ENCODE assay signal across 14 mouse cellular contexts in the genomic region with DNA sequence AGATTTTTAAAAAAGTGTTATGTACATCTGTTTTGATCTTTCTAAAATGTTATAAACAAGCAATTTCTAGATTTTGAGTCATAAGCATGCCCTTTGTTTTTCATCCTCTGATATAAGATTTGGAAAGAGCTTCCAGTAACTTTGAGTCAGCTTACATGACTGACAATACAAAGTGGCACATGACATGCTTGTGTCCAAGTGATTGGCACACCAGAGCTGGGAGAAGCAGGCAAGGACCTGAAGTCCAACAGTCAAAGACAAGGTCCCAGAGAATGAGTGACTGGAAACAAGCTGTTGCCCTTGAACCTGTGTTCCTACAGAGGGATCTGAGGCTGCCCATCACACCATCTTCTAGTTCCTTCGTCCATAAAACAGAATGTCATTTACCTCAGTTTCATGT.
A peak's percentile ranks its signal among the peaks of the same experiment; 100 is the strongest.
DNase-seq lines count a peak whose midpoint lies in the region; ATAC-seq and TF ChIP-seq lines count a peak whose summit lies in the region.
"Had no signal": no experiment of that assay in that cellular context is flagged by ENCODE, and none has a peak within 500 bp of the region (broad histone marks: within the 10 kb centered on the region; RNA-seq: fewer than 3 reads in every experiment).

No protein-coding gene starts in this region.

- H3K27me3 ChIP-seq in heart, embryonic 10.5 days (ENCODE audit: insufficient read depth, poor library complexity, severe bottlenecking) = no peaks in the 10 kb centered on the region
- no peaks in the 10 kb centered on the region for H3K27me3 ChIP-seq in lung, postnatal 0 days (replicated peaks; ENCODE audit: insufficient read depth, low read length)
- H3K27me3 ChIP-seq in limb, embryonic 10.5 days (ENCODE audit: low read depth, poor library complexity, severe bottlenecking) = no peaks in the 10 kb centered on the region
- H3K27me3 ChIP-seq: embryonic facial prominence, embryonic 15.5 days; forebrain, embryonic 13.5 days; lung, embryonic 15.5 days had no signal

- H3K4me1 ChIP-seq in heart, embryonic 10.5 days = no peaks in the 10 kb centered on the region
- no peaks in the 10 kb centered on the region for H3K4me1 ChIP-seq in lung, postnatal 0 days (ENCODE audit: insufficient read depth, low read depth, low read length)
- H3K4me1 ChIP-seq in limb, embryonic 10.5 days = peaks cover 4% of the 10 kb centered on the region; the same call in 1 of the 2 replicates
- H3K4me1 ChIP-seq: embryonic facial prominence, embryonic 15.5 days; forebrain, embryonic 13.5 days; midbrain, embryonic 10.5 days had no signal

- H3K4me3 ChIP-seq in heart, embryonic 10.5 days = no peak overlapping the region
- no peak overlapping the region for H3K4me3 ChIP-seq in lung, postnatal 0 days (ENCODE audit: low read depth, low read length)
- H3K4me3 ChIP-seq in limb, embryonic 10.5 days = no peak overlapping the region
- H3K4me3 ChIP-seq: embryonic facial prominence, embryonic 15.5 days; forebrain, embryonic 13.5 days; lung, embryonic 15.5 days; midbrain, embryonic 10.5 days had no signal

- H3K27ac ChIP-seq in heart, embryonic 10.5 days = 0 out of 2 replicates have a peak overlapping the region, but pooled peaks have one; percentile 44
- no peak overlapping the region for H3K27ac ChIP-seq in lung, postnatal 0 days (ENCODE audit: low read length)
- peak overlapping the region; percentile 9; the same call in 1 of the 2 replicates for H3K27ac ChIP-seq in limb, embryonic 10.5 days
- H3K27ac ChIP-seq: embryonic facial prominence, embryonic 15.5 days; forebrain, embryonic 13.5 days; hindbrain, postnatal 0 days; lung, embryonic 15.5 days; midbrain, embryonic 10.5 days had no signal

- intact Hi-C loops in left cerebral cortex, postnatal 25 days (cut with DNase I) = loop anchor here (2.0 to 5.0 kb wide), 2 partner anchors 225 to 237 kb away; no protein-coding TSS in a partner anchor

- no peak; the same call in 1 of the 2 replicates for ATAC-seq in lung, postnatal 0 days

- H3K9me3 ChIP-seq in heart, embryonic 10.5 days = no peaks in the 10 kb centered on the region
- no peaks in the 10 kb centered on the region for H3K9me3 ChIP-seq in lung, postnatal 0 days (ENCODE audit: low read length)
- no peaks in the 10 kb centered on the region for H3K9me3 ChIP-seq in limb, embryonic 10.5 days (replicated peaks)
- H3K9me3 ChIP-seq: embryonic facial prominence, embryonic 15.5 days; forebrain, embryonic 13.5 days; lung, embryonic 15.5 days; midbrain, embryonic 10.5 days had no signal

- no peak overlapping the region for H3K9ac ChIP-seq in lung, postnatal 0 days (replicated peaks; ENCODE audit: low read depth)
- H3K9ac ChIP-seq: embryonic facial prominence, embryonic 15.5 days; forebrain, embryonic 13.5 days; lung, embryonic 15.5 days had no signal

- DNase-seq in heart, embryonic 10.5 days (ENCODE audit: low spot score) = no peak
- no peak for DNase-seq in heart, adult 9 months (ENCODE audit: low spot score in 2 of 2)
- DNase-seq in lung, postnatal 0 days (ENCODE audit: low spot score) = peak; percentile 43
- no peak for DNase-seq in lung, postnatal 25 days (ENCODE audit: low spot score)
- DNase-seq in kidney, adult 8-10 months = peak; percentile 16 to 23
- no peak for DNase-seq in limb, embryonic 10.5 days (ENCODE audit: low spot score)
- no peak for DNase-seq in left cerebral cortex, postnatal 25 days (ENCODE audit: low spot score in 2 of 2)
- no peak for DNase-seq in right cerebral cortex, postnatal 14 days
- DNase-seq: thymus, postnatal 14 days had no signal

- 89% methylated on average over 1 of the region's 1 CpGs for WGBS in heart, embryonic 10.5 days
- 79% methylated on average over 1 of the region's 1 CpGs for WGBS in lung, postnatal 0 days
- WGBS in limb, embryonic 10.5 days = 70% methylated on average over 1 of the region's 1 CpGs

- TF ChIP-seq CTCF in lung, postnatal 0 days (IDR thresholded peaks at IDR 0.05) = no peak

- no peaks in the 10 kb centered on the region for H3K36me3 ChIP-seq in heart, embryonic 10.5 days
- H3K36me3 ChIP-seq in lung, postnatal 0 days (ENCODE audit: insufficient read depth, low read length) = no peaks in the 10 kb centered on the region
- H3K36me3 ChIP-seq in limb, embryonic 10.5 days = no peaks in the 10 kb centered on the region
- H3K36me3 ChIP-seq: embryonic facial prominence, embryonic 15.5 days; lung, embryonic 15.5 days; midbrain, embryonic 10.5 days had no signal

- TF ChIP-seq EP300 in lung, postnatal 0 days (IDR thresholded peaks at IDR 0.05) = no peak

- no peak overlapping the region for H3K4me2 ChIP-seq in lung, postnatal 0 days (replicated peaks; ENCODE audit: low read depth, low read length)
- H3K4me2 ChIP-seq: embryonic facial prominence, embryonic 15.5 days; forebrain, embryonic 13.5 days; lung, embryonic 15.5 days had no signal

Comparison
In these comparisons a context has a peak if more than half of its experiments do, and no peak if none do; other contexts are left out.
1. DNase-seq: peak in lung, postnatal 0 days (single experiment) and kidney, adult 8-10 months (2 of 2); none in heart, embryonic 10.5 days (single experiment), heart, adult 9 months (0 of 2), lung, postnatal 25 days (single experiment), limb, embryonic 10.5 days (single experiment), left cerebral cortex, postnatal 25 days (0 of 2) and right cerebral cortex, postnatal 14 days (single experiment).